Mouse (Mus musculus) intestine, postnatal 0 days (tissue): Measurements from ENCODE around the gene Btnl1. TPM values are rescaled to one million over a fixed set of nuclear protein-coding genes. Genes with fewer than 3 reads are reported as not detected.

ENCODE experiments used
- ATAC-seq: fragments of 200-750 bp; cut with Nextera tagmentation; 2 replicates; pipeline ENCODE4 v1.8.0; 2017; ENCODE audit warnings: mild to moderate bottlenecking, moderate TSS enrichment, moderate library complexity
- H3K27ac ChIP-seq: fragments of 300-500 bp; sonication (generic); 2 replicates; pipeline ENCODE4 v1.5.1; 2014; ENCODE audit warnings: mild to moderate bottlenecking, low read depth, low read length, moderate library complexity
- H3K27me3 ChIP-seq: fragments of 300-500 bp; sonication (generic); replicated peaks from 2 replicates; pipeline ENCODE4 v1.6.1; 2014; ENCODE audit warnings: low read length, mixed read lengths; ENCODE audit not compliant: control insufficient read depth, insufficient read depth
- H3K36me3 ChIP-seq: fragments of 300-500 bp; sonication (generic); 2 replicates; pipeline ENCODE4 v1.6.1; 2014; ENCODE audit warnings: mild to moderate bottlenecking, moderate library complexity; ENCODE audit not compliant: control insufficient read depth, insufficient read depth
- H3K4me1 ChIP-seq: fragments of 300-500 bp; sonication (generic); replicated peaks from 2 replicates; pipeline ENCODE4 v1.6.1; 2014; ENCODE audit warnings: antibody characterized with exemption, low read length, mixed read lengths; ENCODE audit not compliant: control insufficient read depth, insufficient read depth
- H3K4me2 ChIP-seq: fragments of 300-500 bp; sonication (generic); replicated peaks from 2 replicates; pipeline ENCODE4 v1.6.1; 2014; ENCODE audit warnings: low read depth, mild to moderate bottlenecking, moderate library complexity
- H3K4me3 ChIP-seq: fragments of 300-500 bp; sonication (generic); 2 replicates; pipeline ENCODE4 v1.5.1; 2014; ENCODE audit warnings: low read depth, low read length
- H3K9ac ChIP-seq: fragments of 300-500 bp; sonication (generic); 2 replicates; pipeline ENCODE4 v1.6.1; 2014; ENCODE audit warnings: mild to moderate bottlenecking, low read depth, low read length
- H3K9me3 ChIP-seq: fragments of 300-500 bp; sonication (generic); 2 replicates; pipeline ENCODE4 v1.6.1; 2016; ENCODE audit warnings: mixed run types; ENCODE audit not compliant: control insufficient read depth
- CTCF ChIP-seq: sonication (generic); IDR thresholded peaks from 2 replicates; pipeline ENCODE4 v1.5.1; 2016; ENCODE audit warnings: low read depth, mild to moderate bottlenecking, control low read depth, antibody characterized with exemption, moderate library complexity
- WGBS: fragments of 180-500 bp; shearing (Covaris S2); extraction: QIAGEN DNeasy Blood & Tissue Kit; methylation state at CpG from one replicate; pipeline ENCODE4 v1.1.7; 2014; 5-methylcytosine and 5-hydroxymethylcytosine counted together
- polyA plus RNA-seq: library from polyadenylated mRNA; unstranded; fragments of >200 nt; fragmentation: Nextera tagmentation; extraction: Ambion mirVana; gene quantifications from 2 replicates; pipeline ENCODE4 v1.2.1, GENCODE M21; 2015

The Btnl1 gene
- polyA plus RNA-seq, 1 experiment from 2014 or later, result 114 TPM

- no peak overlapping the region for H3K4me2 ChIP-seq
- no peak overlapping the region for H3K4me3 ChIP-seq
- H3K4me1 ChIP-seq, result no peaks in the 10 kb centered on the region
- ATAC-seq, result no peak
- no peaks in the 10 kb centered on the region for H3K27me3 ChIP-seq
- H3K9ac ChIP-seq, result no peak overlapping the region
- H3K27ac ChIP-seq, result no peak overlapping the region
- no peaks in the 10 kb centered on the region; the same call in 1 of the 2 replicates for H3K36me3 ChIP-seq
- WGBS, result 80% methylated on average over 3 of the region's 3 CpGs
- H3K9me3 ChIP-seq, result no peaks in the 10 kb centered on the region
- TF ChIP-seq CTCF, result no peak
These were observed 13.1 kb upstream of the Btnl1 start for GRCm38 (mm10) chr17:34363676-34364310.

- no peaks in the 10 kb centered on the region for H3K27me3 ChIP-seq
- 78% methylated on average over 10 of the region's 10 CpGs for WGBS
- H3K9me3 ChIP-seq, result no peaks in the 10 kb centered on the region
- H3K4me2 ChIP-seq, result no peak overlapping the region
- H3K9ac ChIP-seq, result no peak overlapping the region
- H3K27ac ChIP-seq, result no peak overlapping the region
- no peaks in the 10 kb centered on the region; the same call in 1 of the 2 replicates for H3K36me3 ChIP-seq
- ATAC-seq, result no peak
- H3K4me3 ChIP-seq, result no peak overlapping the region
- TF ChIP-seq CTCF, result no peak
- 0 out of 2 replicates have a peak, but pooled peaks cover 3% of the 10 kb centered on the region for H3K4me1 ChIP-seq
These were observed 11.9 kb upstream of the Btnl1 start for GRCm38 (mm10) chr17:34365031-34365430.

- Histone ChIP-seq H3K4me1 (0 out of 2 replicates have a peak, but pooled peaks cover 10% of the 10 kb centered on the region), H3K9me3 (no peaks in the 10 kb centered on the region), H3K27ac (0 out of 2 replicates have a peak overlapping the region, but pooled peaks have one; percentile 57), H3K9ac (no peak overlapping the region), H3K4me3 (no peak overlapping the region), H3K27me3 (no peaks in the 10 kb centered on the region), H3K4me2 (no peak overlapping the region), H3K36me3 (no peaks in the 10 kb centered on the region)
- no peak for TF ChIP-seq CTCF
- ATAC-seq, result peak; percentile 87
- WGBS, result 46% methylated on average over 4 of the region's 4 CpGs
These were observed 6.4 kb upstream of the Btnl1 start for GRCm38 (mm10) chr17:34370563-34370962.

- H3K27ac ChIP-seq, result peak overlapping the region; percentile 62; the same call in 1 of the 2 replicates
- peak; percentile 44 for ATAC-seq
- WGBS, result 41% methylated on average over 6 of the region's 6 CpGs
- peak overlapping the region; percentile 28 for H3K4me2 ChIP-seq
- no peak overlapping the region for H3K9ac ChIP-seq
- no peaks in the 10 kb centered on the region for H3K9me3 ChIP-seq
- H3K36me3 ChIP-seq, result no peaks in the 10 kb centered on the region
- no peak overlapping the region for H3K4me3 ChIP-seq
- no peak for TF ChIP-seq CTCF
- H3K27me3 ChIP-seq, result no peaks in the 10 kb centered on the region
- 0 out of 2 replicates have a peak, but pooled peaks cover 10% of the 10 kb centered on the region for H3K4me1 ChIP-seq
These were observed 3.8 kb upstream of the Btnl1 start for GRCm38 (mm10) chr17:34373055-34373709.

- H3K27me3 ChIP-seq, result no peaks in the 10 kb centered on the region
- ATAC-seq, result no peak
- WGBS, result 22% methylated on average over 6 of the region's 6 CpGs
- peaks cover 28% of the 10 kb centered on the region; the same call in 1 of the 2 replicates for H3K36me3 ChIP-seq
- H3K4me2 ChIP-seq, result peak overlapping the region; percentile 62
- H3K9ac ChIP-seq, result peak overlapping the region; percentile 24
- peak overlapping the region; percentile 36 for H3K4me3 ChIP-seq
- 0 out of 2 replicates have a peak, but pooled peaks cover 3% of the 10 kb centered on the region for H3K4me1 ChIP-seq
- TF ChIP-seq CTCF, result peak; percentile 61
- H3K27ac ChIP-seq, result peak overlapping the region; percentile 71
- H3K9me3 ChIP-seq, result no peaks in the 10 kb centered on the region
These were observed 698 bp downstream of the Btnl1 start for GRCm38 (mm10) chr17:34377450-34378209.

- Histone ChIP-seq H3K36me3 (peaks cover 38% of the 10 kb centered on the region; the same call in 1 of the 2 replicates), H3K4me2 (peak overlapping the region; percentile 62), H3K27me3 (no peaks in the 10 kb centered on the region), H3K9ac (no peak overlapping the region), H3K9me3 (no peaks in the 10 kb centered on the region), H3K4me1 (0 out of 2 replicates have a peak, but pooled peaks cover 3% of the 10 kb centered on the region), H3K27ac (no peak overlapping the region), H3K4me3 (peak overlapping the region; percentile 36; the same call in 1 of the 2 replicates)
- TF ChIP-seq CTCF, result peak; percentile 68
- ATAC-seq, result peak; percentile 24; the same call in 1 of the 2 replicates
- WGBS, result 45% methylated on average over 2 of the region's 2 CpGs
These were observed 1.8 kb downstream of the Btnl1 start for GRCm38 (mm10) chr17:34378716-34379115.
